Mouse (Mus musculus) ES-E14 (cell line): ENCODE data around the gene Tada3.

Experiments
- CHD2 ChIP-seq: IDR thresholded peaks from 2 replicates; pipeline ENCODE4 v1.6.1; 2014; ENCODE audit warnings: mild to moderate bottlenecking, low read depth, low read length, inconsistent platforms
- HCFC1 ChIP-seq: IDR thresholded peaks from 2 replicates; pipeline ENCODE4 v1.6.1; 2012; ENCODE audit warnings: low read length, inconsistent platforms, borderline replicate concordance; ENCODE audit not compliant: insufficient read depth
- MAFK ChIP-seq: IDR thresholded peaks from 2 replicates; pipeline ENCODE4 v1.6.1; 2014; ENCODE audit warnings: mild to moderate bottlenecking, low read depth, low read length, inconsistent platforms; ENCODE audit not compliant: insufficient read depth
- ZNF384 ChIP-seq: IDR thresholded peaks from 2 replicates; pipeline ENCODE4 v1.6.1; 2012; ENCODE audit warnings: low read depth, low read length, inconsistent platforms

- TF ChIP-seq ZNF384: no peak
- no peak for TF ChIP-seq MAFK
- no peak for TF ChIP-seq CHD2
- no peak for TF ChIP-seq HCFC1
Measured at GRCm38 (mm10) chr6:113333137-113333950, 44.3 kb downstream of the Tada3 start.
